Mouse (Mus musculus) lung, postnatal 0 days (tissue): ENCODE results near the gene Mindy3.

Experiments
- CTCF ChIP-seq: IDR thresholded peaks from 2 replicates; pipeline ENCODE4 v1.5.1; 2016; ENCODE audit warnings: antibody characterized with exemption, mild to moderate bottlenecking
- EP300 ChIP-seq: IDR thresholded peaks from 2 replicates; pipeline ENCODE4 v1.6.1; 2016; ENCODE audit warnings: antibody characterized with exemption, mild to moderate bottlenecking, control low read depth

DNA sequence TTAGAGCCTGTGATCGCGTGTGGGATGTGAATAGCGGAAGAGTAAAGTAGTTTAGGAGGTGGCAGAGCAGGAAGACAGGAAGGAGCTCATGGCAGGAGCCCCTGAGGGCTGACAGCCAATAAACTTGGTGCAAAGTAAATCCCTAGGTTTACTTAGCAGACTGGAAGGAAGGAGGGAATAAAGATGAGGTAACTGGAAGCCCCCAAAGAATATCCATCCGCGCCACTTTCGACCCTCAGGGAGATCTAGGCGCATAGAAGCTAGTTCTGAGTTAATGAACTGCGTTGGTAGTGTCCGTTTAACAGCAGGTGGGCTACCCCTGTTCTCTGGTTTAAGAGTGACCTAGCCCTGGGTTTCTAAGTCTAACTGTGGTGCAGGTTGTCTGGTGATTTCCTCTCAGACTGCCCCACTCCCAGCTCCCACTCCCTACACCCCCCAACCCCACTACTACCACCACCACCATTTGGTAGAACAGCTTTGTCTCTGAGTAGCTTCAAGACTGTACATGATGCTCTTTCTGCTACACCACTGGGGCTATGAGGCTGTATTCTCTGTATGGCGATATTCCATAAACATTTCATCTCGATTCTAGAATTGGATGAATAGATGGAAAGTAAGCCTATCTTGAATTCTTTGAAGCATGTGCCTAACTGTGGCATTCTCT, 91.4 kb downstream of the Mindy3 start:
- TF ChIP-seq CTCF = no peak
- TF ChIP-seq EP300 = no peak
